Mouse (Mus musculus): ENCODE measurements at regions not wholly inside any gene's neighbourhood (a gene's known extent, or its start where the extent isn't known, plus 50 kb on each side); places are given as distances from the start of the nearest gene placed in this dataset.
"Not testable (repeated sequence)": the region's sequence is repeated elsewhere in the genome, so short reads cannot be mapped to it uniquely, and the experiment has no call there.

- not testable (repeated sequence) for DNase-seq (ENCODE audit: low spot score in 2 of 2)
Observed at GRCm38 (mm10) chr14:16087231-16087630, 161.8 kb upstream of the Ngly1 start.

GRCm38 (mm10) chr14:16092391-16093132, 156.5 kb upstream of the Ngly1 start:
- DNase-seq (ENCODE audit: low spot score in 2 of 2) = peak; percentile 3 to 24

- peak; percentile 5 to 29 for DNase-seq (ENCODE audit: low spot score in 2 of 2)
Observed at GRCm38 (mm10) chr14:16093133-16093505, 156.0 kb upstream of the Ngly1 start.

- no peak for DNase-seq (ENCODE audit: low spot score in 2 of 2)
Observed at GRCm38 (mm10) chr14:16109414-16109813, 139.7 kb upstream of the Ngly1 start.

DNA sequence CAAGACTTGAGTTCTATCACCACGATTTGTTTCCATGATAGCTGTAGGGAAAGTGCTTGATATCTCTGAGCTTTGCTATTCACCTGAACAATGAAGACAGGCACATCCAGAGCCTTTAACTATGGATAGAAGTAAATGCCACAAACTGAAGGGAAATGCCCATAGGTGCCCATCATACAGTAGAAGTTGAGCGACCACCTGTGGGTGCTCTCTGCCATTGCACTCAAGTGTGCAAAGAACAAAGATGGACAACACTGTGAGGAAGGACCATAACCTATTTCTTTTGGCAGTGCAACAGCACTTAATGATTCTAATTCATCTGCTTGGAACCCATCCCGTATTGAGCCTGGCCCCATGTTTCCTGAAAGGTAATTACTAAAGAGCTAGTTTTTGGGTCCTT, 116.4 kb upstream of the Ngly1 start:
- DNase-seq (ENCODE audit: low spot score in 2 of 2) = no peak

DNA sequence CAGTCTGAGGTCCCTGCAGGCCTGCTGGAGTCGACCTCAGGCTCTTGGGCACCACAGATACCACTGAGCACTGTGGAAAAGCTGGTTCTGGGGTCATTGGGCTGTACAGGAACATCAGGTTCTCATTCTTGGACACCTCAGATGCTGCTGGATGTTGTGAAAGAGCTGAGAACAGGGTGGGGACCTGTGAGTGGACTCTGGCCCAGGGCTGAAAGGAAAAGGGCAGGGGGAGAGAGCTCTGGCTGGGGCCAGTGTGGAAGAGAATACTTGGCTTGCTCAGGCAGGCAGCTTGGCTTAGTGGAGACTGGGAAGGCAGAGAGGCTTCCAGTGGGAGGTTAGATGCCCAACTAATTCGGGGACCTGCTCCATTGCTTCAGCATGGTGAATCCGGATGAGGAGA, 115.7 kb upstream of the Ngly1 start:
- DNase-seq (ENCODE audit: low spot score in 2 of 2) = no peak

DNA sequence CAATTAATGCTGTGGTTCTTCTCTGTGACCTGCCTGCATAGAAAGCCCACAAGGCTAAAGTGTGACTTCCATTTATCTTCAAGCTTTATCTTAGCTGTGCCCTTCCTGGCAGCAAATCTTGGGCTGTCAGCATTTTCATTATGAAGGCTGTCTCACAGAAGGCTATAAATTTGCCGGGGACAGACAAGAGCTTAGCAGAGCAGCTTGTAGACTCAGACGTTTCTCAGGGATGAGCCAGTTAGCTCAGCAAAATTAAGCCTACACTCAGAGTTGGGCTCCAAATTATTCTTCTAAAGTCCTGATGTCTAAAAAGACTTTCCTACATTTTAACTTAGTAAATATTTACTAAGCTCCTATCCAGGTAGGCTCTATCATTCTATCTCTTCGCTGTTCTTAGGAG, 112.9 kb upstream of the Ngly1 start:
- DNase-seq (ENCODE audit: low spot score in 2 of 2) = no peak

DNA sequence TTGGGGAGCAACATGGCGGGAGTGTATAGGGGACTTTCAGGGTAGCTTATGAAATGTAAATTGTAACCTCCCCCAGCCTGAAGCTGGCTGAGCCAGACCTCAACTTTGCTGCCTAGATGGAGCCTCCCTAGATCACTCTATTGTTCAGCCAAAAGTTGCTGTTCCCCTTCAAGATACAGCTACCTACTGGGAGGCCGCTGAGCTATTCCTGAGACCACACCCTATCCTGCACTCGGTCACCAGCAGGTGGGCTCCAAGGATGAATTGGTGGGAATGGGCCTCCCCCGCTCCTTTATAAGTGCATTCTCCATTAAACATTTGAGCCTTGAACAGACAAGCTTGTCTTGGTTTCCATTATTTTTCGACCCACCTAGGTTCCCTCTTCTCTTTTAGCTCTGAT, 104.8 kb upstream of the Ngly1 start:
- no peak for DNase-seq (ENCODE audit: low spot score in 2 of 2)

GRCm38 (mm10) chr14:16146811-16147210, 102.3 kb upstream of the Ngly1 start:
- no peak for DNase-seq (ENCODE audit: low spot score in 2 of 2)

DNA sequence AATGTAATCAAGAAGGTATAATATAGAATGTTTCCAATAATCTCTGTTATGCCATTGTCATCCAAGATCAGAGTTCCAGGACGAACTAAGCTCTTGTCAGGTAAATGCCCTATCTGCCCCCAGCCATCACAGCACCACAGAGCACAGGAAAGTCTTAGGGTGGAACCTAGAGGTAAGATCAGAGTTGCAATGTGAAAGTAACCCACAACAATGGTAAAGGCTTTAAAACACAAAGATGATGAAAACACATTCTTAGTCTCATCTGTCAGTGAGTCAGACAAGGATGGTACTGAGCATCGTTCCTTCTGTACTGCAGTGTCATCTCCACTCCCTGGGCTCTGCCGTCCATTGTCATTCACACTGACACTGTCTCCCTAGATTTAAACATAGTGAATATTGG, 97.3 kb upstream of the Ngly1 start:
- DNase-seq (ENCODE audit: low spot score in 2 of 2) = no peak

GRCm38 (mm10) chr14:16152702-16153101, 96.4 kb upstream of the Ngly1 start:
- no peak for DNase-seq (ENCODE audit: low spot score in 2 of 2)

DNA sequence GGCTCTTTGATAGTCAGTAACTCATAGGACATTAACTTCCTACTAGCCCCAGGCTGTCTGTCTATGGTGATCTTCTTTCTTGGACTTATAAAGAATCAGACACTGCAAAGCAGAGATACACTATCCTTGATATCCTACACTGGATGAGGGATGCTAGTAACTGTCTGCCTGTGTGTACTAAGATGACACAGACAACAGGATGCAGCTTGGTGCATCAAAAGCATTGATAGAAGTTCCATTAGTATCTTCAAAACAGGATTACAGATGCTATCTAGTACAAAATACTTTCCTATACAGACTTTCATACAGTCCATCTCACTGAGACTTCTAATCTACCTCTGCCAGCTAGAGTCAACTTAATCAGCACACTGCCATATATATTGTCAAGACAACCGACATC, 94.0 kb upstream of the Ngly1 start:
- no peak for DNase-seq (ENCODE audit: low spot score in 2 of 2)

GRCm38 (mm10) chr14:16170226-16170625, 78.9 kb upstream of the Ngly1 start:
- no peak for DNase-seq (ENCODE audit: low spot score in 2 of 2)

- DNase-seq (ENCODE audit: low spot score in 2 of 2) = no peak
Observed at GRCm38 (mm10) chr14:16172261-16172660, 76.8 kb upstream of the Ngly1 start.

DNA sequence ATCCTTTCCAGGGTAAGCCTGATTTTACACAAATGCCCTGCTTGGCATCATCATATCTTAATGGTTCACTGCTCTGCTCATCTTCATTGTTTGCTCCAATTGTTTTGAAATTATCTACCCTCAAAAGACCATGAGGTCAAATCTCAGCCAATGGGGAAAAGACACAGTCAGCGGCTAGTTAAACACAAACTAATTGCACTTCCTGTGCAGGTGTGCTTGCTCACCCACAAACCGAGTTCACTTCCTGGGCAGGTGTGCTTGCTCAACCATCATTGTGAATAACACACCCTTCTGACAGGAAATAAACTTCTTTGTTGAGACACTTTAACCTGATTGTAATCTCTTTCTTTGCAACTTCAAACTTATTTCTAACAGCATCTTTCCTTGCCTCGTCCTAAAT, 75.8 kb upstream of the Ngly1 start:
- DNase-seq (ENCODE audit: low spot score in 2 of 2) = no peak

- DNase-seq (ENCODE audit: low spot score in 2 of 2) = no peak
Observed at GRCm38 (mm10) chr14:16178227-16178626, 70.9 kb upstream of the Ngly1 start.

DNA sequence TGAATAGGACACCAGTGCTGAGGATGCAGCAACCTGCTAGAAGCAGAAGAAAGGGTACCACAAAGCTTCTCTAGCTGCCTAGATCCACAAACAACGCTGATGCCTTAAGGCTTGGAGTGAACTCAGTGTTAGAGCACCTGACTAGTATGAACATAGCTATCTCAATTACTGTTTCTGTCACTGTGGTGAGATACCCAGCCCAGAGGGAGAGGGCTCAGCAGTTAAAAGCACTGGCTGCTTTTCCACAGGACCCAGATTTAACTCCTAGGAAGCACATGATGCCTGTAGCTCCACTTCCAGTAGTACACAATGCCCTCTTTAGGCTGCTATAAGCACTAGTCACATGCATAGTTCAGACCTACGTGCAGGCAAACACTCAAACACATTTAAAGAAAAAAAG, 67.3 kb upstream of the Ngly1 start:
- no peak for DNase-seq (ENCODE audit: low spot score in 2 of 2)

GRCm38 (mm10) chr14:16185246-16185645, 63.8 kb upstream of the Ngly1 start:
- DNase-seq (ENCODE audit: low spot score in 2 of 2) = no peak
